Mouse (Mus musculus) layer of hippocampus, adult 9-10 months (tissue): ENCODE results near the gene Gm11437.

ENCODE experiments used
- DNase-seq: peaks from one replicate; pipeline ENCODE4 v3.0.0; 2022; ENCODE audit warnings: low spot score

Gene Gm11437

GRCm38 (mm10) chr11:84141752-84142151, 25.5 kb downstream of the Gm11437 start:
- peak; percentile 38 for DNase-seq

GRCm38 (mm10) chr11:84136453-84136852, 30.8 kb downstream of the Gm11437 start:
- DNase-seq, result no peak

- no peak for DNase-seq
These were observed 32.9 kb downstream of the Gm11437 start for GRCm38 (mm10) chr11:84134331-84134860.

DNA sequence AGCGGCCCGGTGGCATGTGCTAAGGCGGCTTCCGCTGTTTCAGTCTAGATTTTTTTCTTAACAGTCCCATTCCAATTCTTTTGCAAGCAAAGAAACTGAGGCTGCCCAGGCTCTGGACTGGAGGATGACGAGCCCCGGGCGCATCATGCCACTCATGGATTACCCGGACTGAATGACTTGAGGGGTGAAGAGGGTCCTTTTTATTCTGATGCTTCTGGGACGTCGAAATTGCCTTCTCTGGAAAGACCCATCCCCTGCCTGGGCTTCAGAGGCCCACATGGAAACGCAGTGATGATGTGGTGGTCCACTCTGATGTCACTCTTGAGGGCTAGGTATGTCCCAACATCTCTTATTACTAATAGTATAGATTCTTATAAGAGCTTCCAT, 37.5 kb downstream of the Gm11437 start:
- no peak for DNase-seq

GRCm38 (mm10) chr11:84128943-84129798, 38.1 kb downstream of the Gm11437 start, which contains the start of the genes Tada2a and Acaca:
Gene Tada2a, minus strand, starts transcription at chr11:84129600.
Gene Acaca, plus strand, starts transcription at chr11:84129672.
- DNase-seq, result no peak

DNA sequence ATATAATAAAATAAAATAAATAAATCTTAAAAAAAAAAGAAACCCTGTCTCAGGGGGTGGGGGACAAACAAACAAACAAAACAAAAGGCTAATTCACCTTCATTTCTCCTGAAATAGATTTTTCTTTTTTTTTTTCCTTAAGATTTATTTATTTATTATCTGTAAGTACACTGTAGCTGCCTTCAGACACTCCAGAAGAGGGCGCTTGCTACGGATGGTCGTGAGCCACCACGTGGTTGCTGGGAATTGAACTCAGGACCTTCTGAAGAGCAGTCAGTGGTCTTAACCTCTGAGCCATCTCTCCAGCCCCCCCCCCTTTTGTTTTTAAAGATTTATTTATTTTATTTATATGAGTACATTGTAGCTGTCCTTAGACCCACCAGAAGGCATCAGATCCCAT, 39.3 kb downstream of the Gm11437 start:
- no peak for DNase-seq

DNA sequence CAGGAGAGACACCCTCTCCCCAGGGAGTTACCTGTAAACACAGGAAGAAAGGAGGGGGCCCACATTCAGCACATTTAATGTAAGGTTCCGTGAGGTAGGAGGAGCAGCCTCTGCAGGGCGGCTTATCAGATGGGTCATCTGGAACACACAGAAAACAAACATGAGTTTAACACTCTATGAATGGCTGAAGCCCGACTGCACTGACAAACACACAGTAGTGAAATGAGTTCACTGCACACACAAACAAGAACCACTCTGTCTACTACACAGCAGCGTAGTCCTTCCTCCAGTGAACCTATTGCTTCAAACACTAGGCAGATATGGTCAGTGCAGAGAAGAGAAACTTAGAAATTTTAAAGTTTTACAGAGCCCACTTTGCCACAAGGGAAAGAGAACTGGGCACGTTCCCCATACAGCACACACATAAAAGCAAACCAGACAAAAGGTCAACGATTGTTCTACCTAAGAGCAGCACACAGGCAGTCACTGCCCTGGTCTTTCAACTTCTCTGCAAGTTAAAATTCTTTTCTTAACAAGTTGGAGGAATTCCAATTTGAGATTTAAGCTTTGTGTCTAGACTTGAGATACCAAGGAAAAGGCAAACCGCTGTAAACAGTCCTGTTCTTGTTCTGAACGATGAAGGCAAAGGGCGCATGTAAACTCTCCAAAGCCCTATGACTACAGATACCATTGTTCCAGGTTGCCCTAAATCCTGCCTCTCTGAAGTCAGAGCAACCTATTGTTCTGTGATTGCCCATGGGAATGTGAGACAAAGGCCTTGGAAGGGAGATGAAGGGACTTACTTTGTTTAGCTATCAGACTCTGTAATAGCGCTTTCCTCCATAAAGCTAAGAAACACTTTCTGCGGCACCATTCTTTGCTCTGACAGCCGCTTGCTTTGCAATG, 46.0 kb downstream of the Gm11437 start:
- DNase-seq, result no peak

DNA sequence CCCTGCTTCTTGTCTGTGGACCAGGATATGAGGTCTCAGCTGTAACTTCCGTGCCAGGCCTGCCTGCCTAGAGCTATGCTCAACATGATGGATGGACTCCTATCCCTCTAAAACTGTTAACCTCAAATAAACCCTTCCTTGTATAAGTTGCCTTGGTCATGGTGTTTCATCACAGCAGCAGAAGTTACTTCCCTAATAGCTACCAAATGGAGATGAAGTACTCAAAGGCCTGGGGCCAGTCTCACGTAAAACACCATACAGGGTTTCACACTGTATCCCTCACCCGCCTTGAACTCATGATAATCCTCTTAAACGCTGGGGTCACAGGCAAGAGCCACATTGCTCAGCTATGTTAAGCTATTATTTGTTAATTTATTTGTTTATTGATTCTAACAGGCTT, 49.8 kb downstream of the Gm11437 start:
- DNase-seq, result no peak

DNA sequence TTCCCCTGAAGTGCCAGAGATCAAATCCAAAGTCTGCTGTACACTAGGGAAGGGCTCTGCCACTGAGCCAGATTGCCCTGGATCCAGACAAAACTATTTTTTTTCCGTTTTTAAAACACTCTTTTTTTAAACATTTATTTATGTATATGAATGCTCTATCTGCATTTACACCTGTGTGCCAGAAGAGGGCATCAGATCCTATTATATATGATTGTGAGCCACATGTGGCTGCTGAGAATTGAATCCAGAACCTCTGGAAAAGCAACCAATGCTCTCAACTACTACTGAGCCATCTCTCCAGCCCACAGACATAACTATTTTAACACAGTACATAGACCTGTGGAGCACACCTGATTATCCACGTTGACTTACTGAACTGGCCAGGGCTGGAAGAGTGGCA, 51.1 kb downstream of the Gm11437 start:
- no peak for DNase-seq

GRCm38 (mm10) chr11:84115646-84116045, 51.6 kb downstream of the Gm11437 start:
- DNase-seq, result no peak

DNA sequence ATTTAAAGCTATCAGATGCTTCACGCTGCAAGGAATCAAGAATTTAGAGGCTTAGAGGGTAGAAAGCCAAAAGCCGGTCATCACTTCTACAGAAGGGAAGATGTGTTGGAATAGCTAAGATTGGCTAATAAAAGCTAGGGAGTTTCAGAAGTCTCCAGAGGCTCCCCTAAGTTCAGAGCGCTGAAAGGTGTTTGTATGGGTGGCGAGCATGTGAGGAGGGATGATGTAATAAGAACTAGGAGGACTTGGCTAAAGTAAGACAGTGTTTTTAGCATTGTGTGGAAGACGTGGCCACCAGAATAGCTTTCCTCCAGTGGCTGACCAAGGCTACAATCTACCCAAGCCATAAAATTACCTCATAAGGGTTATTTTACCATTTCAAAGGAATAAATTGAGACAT, 53.7 kb downstream of the Gm11437 start:
- DNase-seq, result no peak

GRCm38 (mm10) chr11:84107137-84107536, 60.1 kb downstream of the Gm11437 start:
- no peak for DNase-seq

- DNase-seq, result no peak
These were observed 63.2 kb downstream of the Gm11437 start for GRCm38 (mm10) chr11:84104036-84104435.

- DNase-seq, result no peak
These were observed 66.1 kb downstream of the Gm11437 start for GRCm38 (mm10) chr11:84101182-84101581.
